Mouse (Mus musculus) CH12.LX (cell line): ENCODE results near the gene Tgm2.

Source experiments
- BHLHE40 ChIP-seq: IDR thresholded peaks from 2 replicates; pipeline ENCODE4 v1.6.1; 2011; ENCODE audit warnings: mild to moderate bottlenecking, low read depth, low read length, improper control_type of control experiment
- CTCF ChIP-seq, 2 experiments: IDR thresholded peaks in 1 of 2; conservative IDR thresholded peaks in 1 of 2; 2 replicates each; pipeline ENCODE4 v1.5.1; 2011 to 2012; ENCODE audit warnings: low read depth in 2 of 2, low read length in 2 of 2, improper control_type of control experiment in 1 of 2, inconsistent platforms in 1 of 2, mild to moderate bottlenecking in 1 of 2, moderate library complexity in 1 of 2
- EP300 ChIP-seq: IDR thresholded peaks from 2 replicates; pipeline ENCODE4 v1.6.1; 2011; ENCODE audit warnings: low read length, improper control_type of control experiment
- MAFK ChIP-seq: IDR thresholded peaks from 2 replicates; pipeline ENCODE4 v1.6.1; 2011; ENCODE audit warnings: low read length, improper control_type of control experiment; ENCODE audit not compliant: insufficient replicate concordance
- MAX ChIP-seq: IDR thresholded peaks from 2 replicates; pipeline ENCODE4 v1.6.1; 2011; ENCODE audit warnings: low read length, improper control_type of control experiment
- POLR2A ChIP-seq: IDR thresholded peaks from 2 replicates; pipeline ENCODE4 v1.6.1; 2011; ENCODE audit warnings: low read depth, mild to moderate bottlenecking, improper control_type of control experiment, low read length
- POLR2AphosphoS2 ChIP-seq: IDR thresholded peaks from 2 replicates; pipeline ENCODE4 v1.6.1; 2011; ENCODE audit warnings: low read depth, low read length, improper control_type of control experiment
- RCOR1 ChIP-seq: conservative IDR thresholded peaks from 2 replicates; pipeline ENCODE4 v1.6.1; 2012; ENCODE audit warnings: low read depth, mild to moderate bottlenecking, inconsistent platforms, low read length, improper control_type of control experiment
- TBP ChIP-seq: conservative IDR thresholded peaks from 2 replicates; pipeline ENCODE4 v1.6.1; 2011; ENCODE audit warnings: low read depth, low read length, improper control_type of control experiment
- TCF12 ChIP-seq: IDR thresholded peaks from 2 replicates; pipeline ENCODE4 v1.6.1; 2014; ENCODE audit warnings: low read depth, mild to moderate bottlenecking, inconsistent platforms, low read length, improper control_type of control experiment
- USF2 ChIP-seq: conservative IDR thresholded peaks from 2 replicates; pipeline ENCODE4 v1.6.1; 2011; ENCODE audit warnings: low read depth, low read length, improper control_type of control experiment

DNA sequence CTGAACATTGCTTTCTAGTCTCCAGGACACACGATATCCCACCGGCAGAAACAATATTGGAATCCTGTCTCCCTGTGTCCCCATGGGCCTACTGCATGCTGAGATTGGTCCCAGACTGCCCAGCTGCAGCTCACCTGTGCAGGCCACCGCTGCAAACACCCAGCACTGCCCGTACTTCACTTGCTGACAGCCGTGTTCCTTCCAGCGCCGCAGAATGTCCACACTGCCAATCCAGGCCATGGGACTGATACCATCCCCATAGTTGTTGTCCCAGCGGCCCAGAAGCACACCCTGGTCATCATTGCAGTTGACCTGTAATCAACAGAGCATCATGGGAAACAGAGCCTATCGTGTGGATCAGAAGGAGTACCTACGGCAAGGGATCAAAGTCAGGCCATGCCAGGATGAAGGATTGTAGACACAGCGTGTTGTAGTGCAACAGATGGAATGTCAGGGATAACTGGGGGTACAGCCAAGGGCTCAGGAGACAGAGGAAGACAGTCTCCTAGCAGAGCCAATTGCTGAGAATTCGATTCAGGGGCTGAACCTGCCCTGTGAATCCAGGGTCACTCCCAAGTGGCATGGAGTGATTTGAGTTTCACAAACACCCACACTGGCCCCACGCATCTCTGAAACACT lies 14.9 kb downstream of the Tgm2 start:
- TF ChIP-seq POLR2A (no peak), CTCF (conservative IDR thresholded peaks at IDR 0.05 in 1 of 2, IDR thresholded peaks at IDR 0.05 in 1 of 2; ENCODE audit: low read depth in 2 of 2, low read length in 2 of 2) (no peak), BHLHE40 (no peak), POLR2AphosphoS2 (no peak), EP300 (no peak), TBP (no peak), TCF12 (no peak), MAFK (no peak), RCOR1 (no peak), MAX (no peak), USF2 (no peak)
